Comparison of ENCODE assay signal across 8 mouse cellular contexts in genomic region chr10:68207803-68208669, GRCm38 (mm10).
A peak's percentile ranks its signal among the peaks of the same experiment; 100 is the strongest.
DNase-seq lines count a peak whose midpoint lies in the region; ATAC-seq and TF ChIP-seq lines count a peak whose summit lies in the region.

No protein-coding gene starts in this region.

- ATAC-seq in hindbrain, postnatal 0 days: peak; percentile 67; the same call in 1 of the 2 replicates
- ATAC-seq in midbrain, embryonic 13.5 days: peak; percentile 68

- no peaks in the 10 kb centered on the region for H3K9me3 ChIP-seq in hindbrain, postnatal 0 days (ENCODE audit: low read length)
- no peaks in the 10 kb centered on the region for H3K9me3 ChIP-seq in midbrain, embryonic 13.5 days

- peaks cover 4% of the 10 kb centered on the region; the same call in 1 of the 2 replicates for H3K4me1 ChIP-seq in hindbrain, postnatal 0 days (ENCODE audit: insufficient read depth, low read length)
- peaks cover 46% of the 10 kb centered on the region for H3K4me1 ChIP-seq in midbrain, embryonic 13.5 days (replicated peaks)

- H3K9ac ChIP-seq in hindbrain, postnatal 0 days (replicated peaks; ENCODE audit: low read length): no peak overlapping the region
- no peak overlapping the region for H3K9ac ChIP-seq in midbrain, embryonic 13.5 days (replicated peaks)

- peak overlapping the region; percentile 50 for H3K4me2 ChIP-seq in hindbrain, postnatal 0 days (ENCODE audit: low read depth, low read length)
- H3K4me2 ChIP-seq in midbrain, embryonic 13.5 days (replicated peaks): peak overlapping the region; percentile 41

- H3K4me3 ChIP-seq in hindbrain, postnatal 0 days (ENCODE audit: low read length): peak overlapping the region; percentile 25
- H3K4me3 ChIP-seq in midbrain, embryonic 13.5 days (replicated peaks): 0 out of 2 replicates have a peak overlapping the region, but pooled peaks have one; percentile 10

- H3K27me3 ChIP-seq in hindbrain, postnatal 0 days (ENCODE audit: insufficient read depth, low read length): no peaks in the 10 kb centered on the region
- no peaks in the 10 kb centered on the region for H3K27me3 ChIP-seq in midbrain, embryonic 13.5 days

- peak; percentile 37 for DNase-seq in cerebellum, adult 11-12 months
- DNase-seq in cerebellum, adult 8-10 months: no peak
- DNase-seq in testis, postnatal 10 days (ENCODE audit: low spot score): peak; percentile 52
- no peak for DNase-seq in testis, postnatal 14 days (ENCODE audit: low spot score)
- peak; percentile 74 for DNase-seq in hindbrain, postnatal 0 days (ENCODE audit: low spot score)
- DNase-seq in spleen, postnatal 14 days (ENCODE audit: low spot score in 2 of 2): no peak
- no peak for DNase-seq in frontal cortex, postnatal 10 days (ENCODE audit: low spot score in 2 of 2)

- no peak for TF ChIP-seq CTCF in hindbrain, postnatal 0 days (IDR thresholded peaks at IDR 0.05; ENCODE audit: low read depth)

- H3K27ac ChIP-seq in hindbrain, postnatal 0 days: no peak overlapping the region
- H3K27ac ChIP-seq in midbrain, embryonic 13.5 days: peak overlapping the region; percentile 70

- no peaks in the 10 kb centered on the region for H3K36me3 ChIP-seq in hindbrain, postnatal 0 days (ENCODE audit: insufficient read depth, low read length)
- H3K36me3 ChIP-seq in midbrain, embryonic 13.5 days: no peaks in the 10 kb centered on the region

- WGBS in hindbrain, postnatal 0 days: 13% methylated on average over 20 of the region's 20 CpGs
- WGBS in midbrain, embryonic 13.5 days: 29% methylated on average over 20 of the region's 20 CpGs

Comparison
In these comparisons a context has a peak if more than half of its experiments do, and no peak if none do; other contexts are left out.
1. DNase-seq: peak in cerebellum, adult 11-12 months (single experiment), testis, postnatal 10 days (single experiment) and hindbrain, postnatal 0 days (single experiment); none in cerebellum, adult 8-10 months (single experiment), testis, postnatal 14 days (single experiment), spleen, postnatal 14 days (0 of 2) and frontal cortex, postnatal 10 days (0 of 2).